Mouse (Mus musculus) T-helper 1 cell (primary cell): ENCODE measurements around the gene Olfr1315-ps1.

Experiments used
- in situ Hi-C: fragments of 300-600 bp; cut with MboI, MseI; formaldehyde crosslinking; loops from one replicate; pipeline ENCODE4 v1.15.1; 2025; ENCODE audit warnings: high pct_unique_total_duplicates

Olfr1315-ps1 gene

DNA sequence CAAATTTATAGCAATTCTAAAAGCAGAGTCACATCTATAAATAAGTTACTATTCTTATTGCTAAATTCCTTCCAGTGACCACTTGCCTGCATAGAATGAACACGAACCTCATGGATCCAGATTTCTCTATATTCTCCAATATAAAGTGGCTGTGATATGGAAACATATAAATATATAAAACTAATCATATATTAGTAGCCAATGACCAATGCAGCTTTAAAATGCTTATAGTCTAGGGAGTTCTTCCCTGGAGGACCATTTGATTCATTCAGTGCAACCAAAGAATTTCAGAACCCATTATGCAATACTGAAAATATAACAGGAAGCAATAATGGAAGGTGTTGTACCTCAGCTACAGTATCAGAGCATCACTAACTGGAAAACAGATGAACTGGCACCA is at the start of gene Olfr1315-ps1:
Olfr1315-ps1 (minus strand) TSS at position 101 of the 400 bp plus-strand sequence.
- in situ Hi-C loops: no loop called here

DNA sequence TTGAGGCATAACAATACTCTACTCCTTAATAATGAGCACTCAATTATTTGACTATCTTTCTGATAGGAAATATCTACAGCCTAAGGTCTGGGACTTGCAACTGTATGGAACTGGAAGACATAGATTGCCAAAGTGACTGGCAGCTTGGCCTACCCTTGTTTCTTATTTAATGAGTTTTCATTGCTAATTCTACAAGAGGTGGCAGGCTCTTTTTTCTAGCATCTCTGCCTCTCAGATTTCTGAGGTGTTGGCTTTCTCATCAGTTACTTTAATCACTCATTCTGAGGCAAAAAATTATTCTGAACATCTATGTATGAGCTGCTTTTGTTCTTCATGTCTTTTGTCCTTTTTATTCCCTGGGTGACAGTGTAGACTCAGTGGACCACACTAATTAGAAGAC is 38.7 kb upstream of the Olfr1315-ps1 start, which contains the start of gene Olfr1318:
Olfr1318 (plus strand) TSS at position 301 of the 400 bp plus-strand sequence.
- in situ Hi-C loops: no loop called here

DNA sequence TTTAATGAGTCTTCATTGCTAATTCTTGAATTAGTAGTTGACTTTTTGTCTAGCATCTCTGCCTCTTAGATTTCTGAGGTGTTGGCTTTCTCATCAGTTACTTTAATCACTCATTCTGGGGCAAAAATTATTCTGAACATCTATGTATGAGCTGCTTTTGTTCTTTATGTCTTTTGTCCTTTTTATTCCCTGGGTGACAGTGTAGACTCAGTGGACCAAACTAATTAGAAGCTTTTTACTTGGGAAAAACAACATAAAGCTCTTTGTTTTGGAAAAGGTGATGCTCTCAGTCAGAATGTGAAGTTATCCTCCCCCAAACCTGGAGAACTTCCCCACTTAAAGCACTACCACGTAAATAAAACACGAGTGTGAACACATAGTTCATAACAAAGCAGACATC is 24.8 kb upstream of the Olfr1315-ps1 start, which contains the start of gene Olfr1317:
Olfr1317 (plus strand) TSS at position 301 of the 400 bp plus-strand sequence.
- in situ Hi-C loops: no loop called here

DNA sequence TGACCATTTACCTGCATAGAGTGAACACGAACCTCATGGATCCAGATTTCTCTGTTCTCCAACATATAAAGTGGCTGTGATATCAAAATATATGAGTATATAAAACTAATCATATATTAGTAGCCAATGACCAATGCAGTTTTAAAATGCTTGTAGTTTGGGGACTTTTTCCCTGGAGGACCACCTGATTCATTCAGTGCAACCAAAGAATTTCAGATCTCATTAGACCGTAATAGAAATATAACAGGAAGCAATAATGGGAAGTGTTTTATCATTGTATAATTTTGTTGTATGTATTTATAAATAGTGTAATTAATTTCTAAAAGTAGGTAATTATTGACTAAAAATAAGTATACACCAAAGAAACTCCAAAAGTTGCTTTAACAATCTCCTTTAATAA is 19.6 kb upstream of the Olfr1315-ps1 start, which contains the start of gene Olfr1316:
Olfr1316 (minus strand) TSS at position 101 of the 400 bp plus-strand sequence.
- in situ Hi-C loops: no loop called here

DNA sequence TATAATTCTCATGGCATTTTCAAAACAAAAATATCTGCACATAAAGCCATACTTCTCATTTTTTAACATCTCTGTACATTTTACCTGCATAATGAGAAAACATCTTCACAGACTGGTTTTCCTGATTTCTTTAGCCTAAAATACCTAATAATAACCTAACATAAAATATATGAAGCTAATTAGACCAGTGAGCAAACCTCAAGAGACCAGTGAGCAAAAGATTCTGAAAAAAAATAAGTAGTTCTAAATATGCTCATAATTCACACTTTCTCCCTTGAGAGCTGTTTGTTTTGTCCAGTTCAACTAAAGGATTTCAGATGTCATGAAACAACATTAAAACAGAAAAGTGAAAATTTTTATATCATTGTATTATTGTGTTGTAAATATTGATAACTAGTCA is 18.6 kb downstream of the Olfr1315-ps1 start, which contains the start of gene Olfr1314:
Olfr1314 (minus strand) TSS at position 101 of the 400 bp plus-strand sequence.
- in situ Hi-C loops: no loop called here

DNA sequence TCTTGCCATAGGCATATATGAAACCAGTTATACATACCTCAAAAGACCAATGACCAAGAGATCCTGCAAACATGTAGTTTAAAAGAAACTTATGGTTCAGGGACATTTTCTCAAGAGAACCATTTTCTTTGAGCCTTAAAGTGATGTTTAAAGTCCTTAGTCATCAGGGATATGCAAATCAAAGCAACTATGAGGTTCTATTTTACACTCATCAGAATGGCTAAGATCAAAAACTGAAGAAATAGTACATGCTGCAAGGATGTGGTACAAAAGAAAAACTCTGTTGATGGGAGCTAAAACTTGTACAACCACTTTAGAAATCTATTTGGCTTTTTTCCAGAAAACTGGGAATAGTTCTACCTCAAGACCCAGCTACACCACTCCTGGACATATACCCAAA is 37.5 kb downstream of the Olfr1315-ps1 start, which contains the start of gene Olfr1313:
Olfr1313 (minus strand) TSS at position 101 of the 400 bp plus-strand sequence.
- in situ Hi-C loops: no loop called here
